Mouse (Mus musculus) spleen, adult 2 months (tissue): Measurements from ENCODE around the gene Gm9913. TPM values are rescaled to one million over a fixed set of nuclear protein-coding genes. Genes with fewer than 3 reads are reported as not detected.
A peak's percentile ranks its signal among the peaks of the same experiment; 100 is the strongest.

Experiments
- DNase-seq, 2 experiments: peaks; one replicate each; pipeline versions ENCODE4 v3.0.0 to v3.0.0-alpha.2; 2012 to 2021; ENCODE audit warnings: low spot score in 2 of 2, low read depth in 1 of 2
- H3K27ac ChIP-seq: fragments of 200-500 bp; 2 replicates; pipeline ENCODE4 v1.5.1; 2012; ENCODE audit warnings: low read length, inconsistent platforms; ENCODE audit not compliant: insufficient read depth
- H3K27me3 ChIP-seq: fragments of 200-500 bp; 2 replicates; pipeline ENCODE4 v1.6.1; 2012; ENCODE audit warnings: mild to moderate bottlenecking, moderate library complexity, low read length, inconsistent platforms; ENCODE audit not compliant: control insufficient read depth, insufficient read depth
- H3K36me3 ChIP-seq: fragments of 200-500 bp; 2 replicates; pipeline ENCODE4 v1.6.1; 2012; ENCODE audit warnings: mild to moderate bottlenecking, low read length, inconsistent platforms; ENCODE audit not compliant: control insufficient read depth, insufficient read depth
- H3K4me1 ChIP-seq: fragments of 200-500 bp; 2 replicates; pipeline ENCODE4 v1.6.1; 2011; ENCODE audit warnings: inconsistent platforms; ENCODE audit not compliant: control insufficient read depth, insufficient read depth, insufficient read length
- H3K4me3 ChIP-seq: fragments of 200-500 bp; 2 replicates; pipeline ENCODE4 v1.5.1; 2011; ENCODE audit warnings: mild to moderate bottlenecking, inconsistent platforms; ENCODE audit not compliant: insufficient read depth, insufficient read length; ENCODE audit errors: extremely low read depth
- CTCF ChIP-seq: fragments of 200-500 bp; IDR thresholded peaks from 2 replicates; pipeline ENCODE4 v1.5.1; 2011; ENCODE audit warnings: mild to moderate bottlenecking, inconsistent platforms; ENCODE audit not compliant: insufficient read depth, insufficient read length, insufficient replicate concordance; ENCODE audit errors: extremely low read depth
- POLR2A ChIP-seq: fragments of 200-500 bp; IDR thresholded peaks from 2 replicates; pipeline ENCODE4 v1.6.1; 2011; ENCODE audit warnings: low read depth, low read length, inconsistent platforms
- WGBS: fragments of 180-500 bp; shearing (Covaris S2); methylation state at CpG from one replicate; pipeline ENCODE4 v1.1.7; 2018; 5-methylcytosine and 5-hydroxymethylcytosine counted together
- polyA plus RNA-seq: library from polyadenylated mRNA; depleted of rRNA; stranded (reverse); fragments of >200 nt; gene quantifications from 2 replicates; pipeline ENCODE4 v1.2.3, GENCODE M21; 2012; rRNA removed

The Gm9913 gene
- 0.04 and 0.08 TPM in 2 replicates for polyA plus RNA-seq

GRCm38 (mm10) chr2:125505006-125505745 is at the start of gene Gm9913:
TSS of gene Gm9913 (plus strand) at chr2:125505089.
- no peaks in the 10 kb centered on the region for H3K36me3 ChIP-seq
- H3K27me3 ChIP-seq: peaks cover 10% of the 10 kb centered on the region; the same call in 1 of the 2 replicates
- H3K27ac ChIP-seq: peak within 1 kb of the TSS; percentile 51
- peak within 1 kb of the TSS; percentile 45 for H3K4me3 ChIP-seq
- no peak for TF ChIP-seq POLR2A
- no peak for TF ChIP-seq CTCF
- WGBS: 11% methylated on average over 45 of the region's 45 CpGs
- DNase-seq: no peak
- peaks cover 4% of the 10 kb centered on the region; the same call in 1 of the 2 replicates for H3K4me1 ChIP-seq

DNA sequence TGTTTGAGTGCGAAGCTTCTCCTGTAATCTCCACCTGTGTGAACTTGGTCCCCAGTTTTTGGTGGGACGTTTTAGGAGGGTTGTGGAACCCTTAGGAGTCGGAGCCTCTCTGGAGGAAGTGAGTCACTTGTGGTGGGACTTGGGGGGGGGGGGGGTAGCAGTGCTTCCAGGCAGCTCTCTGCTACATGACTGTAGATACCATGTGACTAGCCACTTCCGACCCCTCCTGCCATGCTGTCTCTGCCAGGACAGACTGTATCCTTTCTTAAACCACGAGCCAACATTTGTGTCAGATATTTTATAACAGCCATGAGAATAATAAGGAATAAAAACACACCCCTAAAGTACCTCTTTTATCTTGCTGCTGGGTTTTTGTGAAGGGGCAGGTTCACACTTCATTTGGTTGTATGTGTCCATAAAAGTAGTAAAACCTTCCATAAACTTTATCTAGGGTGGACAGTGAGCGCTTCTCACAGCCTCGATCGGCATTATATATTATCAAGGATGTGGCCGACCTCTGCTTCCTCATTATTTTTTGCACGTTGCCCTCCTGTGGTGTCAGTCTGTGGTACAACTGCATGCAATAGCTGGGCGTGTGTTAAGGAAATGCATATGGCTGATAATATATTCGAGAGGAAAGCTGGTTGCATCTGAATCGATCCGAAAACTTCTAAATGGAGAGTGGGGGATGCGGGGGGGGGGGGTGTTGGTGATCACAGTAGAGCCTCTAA is 48.7 kb upstream of the Gm9913 start:
- no peak overlapping the region for H3K27ac ChIP-seq
- TF ChIP-seq CTCF: no peak
- no peak for TF ChIP-seq POLR2A
- H3K27me3 ChIP-seq: no peaks in the 10 kb centered on the region
- no peaks in the 10 kb centered on the region for H3K36me3 ChIP-seq
- H3K4me3 ChIP-seq: no peak overlapping the region
- H3K4me1 ChIP-seq: peaks cover 2% of the 10 kb centered on the region; the same call in 1 of the 2 replicates
- 14% methylated on average over 15 of the region's 15 CpGs for WGBS
- DNase-seq: no peak

GRCm38 (mm10) chr2:125459087-125459486 is 45.8 kb upstream of the Gm9913 start:
- H3K27ac ChIP-seq: no peak overlapping the region
- H3K4me3 ChIP-seq: no peak overlapping the region
- no peaks in the 10 kb centered on the region for H3K36me3 ChIP-seq
- no peak for DNase-seq
- WGBS: 89% methylated on average over 3 of the region's 3 CpGs
- H3K4me1 ChIP-seq: peaks cover 2% of the 10 kb centered on the region; the same call in 1 of the 2 replicates
- H3K27me3 ChIP-seq: no peaks in the 10 kb centered on the region
- TF ChIP-seq POLR2A: no peak
- no peak for TF ChIP-seq CTCF

GRCm38 (mm10) chr2:125464036-125464435 is 40.9 kb upstream of the Gm9913 start:
- Histone ChIP-seq H3K27me3 (no peaks in the 10 kb centered on the region), H3K4me3 (no peak overlapping the region), H3K36me3 (no peaks in the 10 kb centered on the region), H3K4me1 (no peaks in the 10 kb centered on the region), H3K27ac (no peak overlapping the region)
- no peak for DNase-seq
- no peak for TF ChIP-seq POLR2A
- no peak for TF ChIP-seq CTCF
- WGBS: 57% methylated on average over 6 of the region's 6 CpGs

GRCm38 (mm10) chr2:125470553-125471295 is 34.2 kb upstream of the Gm9913 start:
- 40% methylated on average over 8 of the region's 8 CpGs for WGBS
- no peak for TF ChIP-seq POLR2A
- no peak for TF ChIP-seq CTCF
- H3K27me3 ChIP-seq: no peaks in the 10 kb centered on the region
- DNase-seq: no peak
- no peaks in the 10 kb centered on the region for H3K4me1 ChIP-seq
- no peak overlapping the region for H3K27ac ChIP-seq
- H3K4me3 ChIP-seq: no peak overlapping the region
- no peaks in the 10 kb centered on the region for H3K36me3 ChIP-seq

- TF ChIP-seq CTCF (no peak), POLR2A (no peak)
- H3K36me3 ChIP-seq: no peaks in the 10 kb centered on the region
- no peak overlapping the region for H3K4me3 ChIP-seq
- H3K4me1 ChIP-seq: no peaks in the 10 kb centered on the region
- H3K27me3 ChIP-seq: no peaks in the 10 kb centered on the region
- no peak overlapping the region for H3K27ac ChIP-seq
- WGBS: 88% methylated on average over 4 of the region's 4 CpGs
- DNase-seq: no peak
Measured at GRCm38 (mm10) chr2:125471721-125472120, 33.2 kb upstream of the Gm9913 start.
